Mouse (Mus musculus): ENCODE results near the gene Fhl1.

Fhl1 gene

DNA sequence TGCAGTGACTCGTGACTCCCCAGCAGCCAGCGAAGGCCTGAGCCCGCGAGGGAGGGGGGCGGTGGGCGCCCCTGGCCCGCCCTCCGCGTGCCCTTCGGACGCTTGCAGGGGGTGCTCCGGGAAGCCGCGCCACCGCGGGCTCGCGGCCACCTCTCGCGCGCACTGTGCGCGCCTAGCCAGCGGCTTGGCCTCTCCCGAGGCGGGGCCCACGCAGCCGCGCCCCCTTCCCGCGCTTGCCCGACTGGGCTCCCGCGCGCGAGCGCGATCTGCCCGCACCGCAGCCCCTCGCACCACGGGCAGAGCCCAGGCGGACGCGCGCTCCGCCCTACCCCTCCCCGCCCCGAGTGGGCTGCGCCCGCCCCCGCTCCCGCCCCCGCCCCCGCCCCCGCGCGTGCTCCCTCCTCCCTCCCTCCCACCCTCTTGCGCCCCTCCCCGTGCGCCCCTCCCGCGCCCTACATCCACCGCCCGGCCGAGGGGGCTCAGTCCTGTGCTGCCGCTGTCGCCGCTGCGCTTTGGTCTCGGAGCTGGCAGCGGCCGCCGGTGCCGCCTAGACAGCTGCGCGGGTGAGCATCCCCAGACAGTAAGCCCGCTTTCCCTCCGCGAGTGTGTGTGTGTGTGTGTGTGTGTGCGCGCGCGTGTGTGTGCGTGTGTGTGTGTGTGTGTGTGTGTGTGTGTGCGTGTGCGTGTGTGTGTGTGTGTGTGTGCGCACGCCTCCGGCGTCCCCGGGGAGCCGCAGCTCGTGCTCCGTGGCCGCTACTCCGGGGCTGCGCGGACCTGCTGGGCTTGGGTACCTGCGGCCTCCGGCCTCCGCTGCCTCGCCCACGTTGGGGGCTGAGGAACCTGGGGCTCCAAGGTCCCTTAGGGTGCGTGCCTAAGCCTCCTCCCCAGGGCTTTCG is at the start of gene Fhl1:
Gene Fhl1 (plus strand): TSS at position 482 of the 896 bp plus-strand sequence.
- DNase-seq, result peak; percentile 47 to 63

DNA sequence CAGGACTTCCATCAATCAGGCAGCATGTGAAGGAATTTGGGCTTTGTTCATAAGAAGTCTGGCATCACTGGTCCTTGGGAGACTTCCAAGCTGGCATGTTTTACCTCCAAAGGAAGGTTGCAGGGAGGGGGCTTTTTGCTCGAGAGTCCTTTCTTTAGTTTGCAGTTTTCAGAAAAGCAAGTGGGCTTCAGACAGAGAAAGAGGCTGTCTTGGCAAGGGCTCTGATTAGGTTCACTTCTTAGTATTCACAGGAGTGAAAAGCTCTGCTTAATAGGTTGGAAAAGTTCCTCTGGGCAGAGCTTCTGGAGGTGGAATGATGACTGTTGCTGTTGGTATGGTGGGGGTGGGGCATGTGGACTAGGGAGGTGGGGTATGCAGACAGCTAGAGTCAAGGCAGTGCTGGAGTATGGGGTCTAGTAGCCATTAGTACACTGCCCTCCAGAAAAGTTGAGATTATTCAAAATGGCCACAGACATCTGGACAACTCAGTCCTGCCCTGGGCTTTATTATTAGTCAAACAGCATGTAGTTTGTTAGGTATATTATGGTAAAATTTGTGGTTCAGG is 49.3 kb upstream of the Fhl1 start:
- DNase-seq, result no peak

DNA sequence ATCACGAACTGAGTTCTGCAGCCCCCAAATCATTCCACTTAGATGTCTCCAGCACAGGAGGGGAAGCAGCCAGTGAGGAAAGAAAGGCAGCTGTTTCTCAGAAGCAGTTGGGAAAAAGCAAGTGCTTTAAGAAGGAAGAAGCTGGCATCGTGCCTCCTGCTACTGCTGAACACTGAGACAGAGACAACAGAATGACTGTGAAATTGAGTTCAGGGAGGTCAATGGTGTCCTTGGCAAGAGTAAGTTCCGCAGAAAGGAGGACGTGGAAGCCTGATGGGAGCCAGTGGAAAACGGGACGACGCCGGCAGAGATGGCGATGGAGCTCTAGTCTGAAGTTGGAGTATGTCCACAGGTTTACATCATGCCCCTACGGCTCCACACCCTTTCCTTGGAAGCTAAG is 48.1 kb upstream of the Fhl1 start:
- DNase-seq, result no peak

- no peak for DNase-seq
Observed at GRCm38 (mm10) chrX:56692554-56692953, 39.0 kb upstream of the Fhl1 start.

GRCm38 (mm10) chrX:56694539-56694938 is 37.0 kb upstream of the Fhl1 start:
- DNase-seq, result no peak

- no peak for DNase-seq
Observed at GRCm38 (mm10) chrX:56697199-56697780, 34.3 kb upstream of the Fhl1 start.

DNA sequence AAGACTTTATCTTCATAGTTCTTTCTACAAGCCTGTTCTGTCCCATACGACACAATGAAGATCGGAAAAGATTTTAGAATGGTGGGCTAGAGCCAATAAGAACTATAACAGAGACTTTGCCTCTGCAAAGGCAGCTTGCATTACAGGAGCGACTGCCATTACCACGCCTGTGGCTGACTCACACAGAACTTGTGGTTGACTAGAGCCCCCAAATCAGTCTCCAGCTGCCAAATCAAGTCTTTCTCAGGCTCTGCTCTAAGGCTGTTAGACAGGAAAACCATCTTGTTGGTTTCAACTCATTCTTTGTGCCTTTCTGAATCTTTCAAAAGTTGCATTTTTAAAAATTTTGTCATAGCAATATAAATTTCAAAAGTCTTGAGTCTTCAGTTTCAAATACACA is 33.7 kb upstream of the Fhl1 start:
- no peak for DNase-seq

DNA sequence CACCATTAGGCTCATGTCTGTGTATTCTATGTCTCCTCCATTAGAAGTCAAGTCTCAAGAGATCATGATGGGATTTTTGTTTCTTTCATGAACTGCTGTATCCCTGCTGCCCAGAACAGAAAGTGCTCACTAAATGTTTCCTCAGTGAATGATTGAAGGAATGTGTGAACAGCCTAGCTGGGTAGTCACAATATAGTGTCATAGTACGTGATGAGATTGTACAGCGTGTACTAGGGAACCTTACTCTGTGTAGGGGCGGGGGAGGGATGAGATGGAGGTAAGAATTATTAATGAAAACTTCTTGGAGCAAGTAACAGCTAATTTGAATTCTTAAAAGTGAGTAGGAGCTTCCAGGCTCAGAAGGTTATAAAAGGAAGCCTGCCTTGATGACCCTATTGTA is 30.3 kb upstream of the Fhl1 start:
- DNase-seq, result no peak

DNA sequence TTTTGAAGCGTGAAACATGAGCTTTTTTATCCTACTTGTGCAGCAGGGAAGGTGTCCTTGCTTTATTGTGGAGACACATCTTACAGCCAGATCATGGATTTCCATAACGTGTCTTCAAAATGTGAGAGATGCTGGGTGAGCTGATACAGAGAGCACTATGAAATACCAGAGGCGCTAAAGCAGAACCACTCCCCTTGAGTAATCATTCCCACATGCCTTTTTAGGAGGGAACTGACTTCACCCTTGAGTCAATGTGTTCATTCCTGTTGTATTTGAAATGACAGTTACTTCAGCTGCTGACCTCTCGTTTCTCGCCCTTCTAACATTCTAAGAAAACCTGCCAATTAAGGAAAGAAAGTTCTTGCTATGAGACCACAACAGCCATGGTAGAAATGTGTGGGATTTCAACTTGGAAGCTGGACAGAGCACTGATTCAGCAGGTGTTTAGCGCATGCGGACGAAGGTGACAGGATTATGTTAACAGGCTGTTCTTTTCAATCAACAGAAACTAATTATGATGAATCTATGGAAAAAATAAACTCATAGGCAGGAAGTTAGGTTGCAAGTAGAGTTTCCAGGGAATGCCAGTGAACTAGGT is 27.5 kb upstream of the Fhl1 start:
- no peak for DNase-seq

- no peak for DNase-seq
Observed at GRCm38 (mm10) chrX:56708592-56709370, 22.8 kb upstream of the Fhl1 start.

DNA sequence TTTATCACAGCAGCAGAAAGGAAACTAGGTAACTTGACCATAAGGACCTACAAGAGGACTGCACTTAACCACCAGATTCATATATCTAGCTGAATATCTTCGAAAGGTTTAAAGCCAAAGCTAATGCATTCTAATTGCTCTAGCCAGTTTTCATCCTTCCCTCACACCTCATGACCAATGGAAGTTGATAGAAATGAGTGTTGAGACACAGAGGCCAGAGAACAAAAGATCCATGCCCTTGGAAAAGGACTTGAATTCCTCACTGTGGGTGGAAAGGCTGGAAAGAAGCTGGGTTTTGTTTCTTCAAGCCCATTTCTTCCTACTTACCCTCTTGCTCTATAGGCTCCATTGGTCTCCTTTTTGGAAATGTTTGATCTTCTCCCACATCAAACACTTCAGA is 21.1 kb upstream of the Fhl1 start:
- DNase-seq, result no peak

DNA sequence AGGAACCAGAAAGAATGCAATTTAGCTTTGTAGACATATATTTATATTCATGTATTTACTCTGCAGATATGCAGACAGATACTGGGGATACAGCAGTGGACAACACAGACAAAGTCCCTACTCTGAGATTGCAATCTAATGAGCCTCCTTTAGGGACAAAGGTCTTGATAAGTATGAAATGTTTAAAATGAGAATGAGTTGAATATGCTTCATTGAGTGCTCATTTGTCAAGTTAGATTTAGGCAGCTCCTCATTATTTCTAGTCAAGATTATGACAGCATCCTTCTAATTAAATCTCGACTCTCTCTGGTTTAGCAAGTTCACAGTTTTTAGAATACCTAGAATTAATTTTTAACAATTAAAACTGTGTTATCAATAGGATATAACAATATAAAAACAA is 18.9 kb upstream of the Fhl1 start:
- no peak for DNase-seq

GRCm38 (mm10) chrX:56722559-56722958 is 9.0 kb upstream of the Fhl1 start:
- no peak for DNase-seq

DNA sequence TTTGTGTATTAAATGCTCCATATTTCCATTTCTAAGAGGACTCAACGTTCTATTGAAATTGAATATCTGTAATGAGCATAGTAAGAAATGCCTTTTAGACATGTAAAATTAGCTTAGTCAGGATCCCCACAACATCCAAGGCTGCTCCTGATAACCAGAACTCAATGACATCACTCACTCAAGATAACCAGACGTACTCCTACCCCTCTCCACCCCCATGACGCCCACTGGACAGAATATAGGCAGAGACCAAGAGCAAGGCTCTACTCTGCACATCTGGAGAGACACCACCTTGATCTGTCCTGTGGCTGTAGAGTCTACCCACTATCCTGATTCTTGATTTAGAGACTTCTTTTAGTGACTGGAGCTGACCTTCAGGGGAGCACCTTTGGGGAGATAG is 3.1 kb upstream of the Fhl1 start:
- DNase-seq, result no peak

GRCm38 (mm10) chrX:56730828-56731305 is 720 bp upstream of the Fhl1 start:
- DNase-seq, result no peak

DNA sequence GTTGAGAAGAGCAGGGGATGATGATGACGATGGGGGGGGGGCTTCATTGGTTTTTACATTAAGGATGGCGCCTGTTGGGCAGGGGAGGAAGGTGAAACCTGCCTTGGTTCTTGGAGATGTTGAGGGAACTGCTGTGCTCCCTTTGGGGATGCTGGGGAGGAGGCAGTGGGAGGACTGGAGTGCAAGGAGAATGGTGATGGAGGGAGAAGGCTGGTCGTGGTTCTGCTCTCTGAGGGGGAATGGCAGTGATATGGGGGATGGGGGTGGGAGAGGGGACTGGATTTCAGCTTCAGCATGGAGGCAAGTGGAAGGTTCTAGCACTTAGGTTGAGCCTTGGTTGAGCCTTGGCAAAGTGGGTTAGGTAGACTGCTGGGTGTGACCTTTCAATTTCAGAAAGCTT is 814 bp downstream of the Fhl1 start:
- peak in 1 of 2 experiments; percentile 9 for DNase-seq

- no peak for DNase-seq
Observed at GRCm38 (mm10) chrX:56734436-56734835, 2.8 kb downstream of the Fhl1 start.

GRCm38 (mm10) chrX:56736226-56736625 is 4.6 kb downstream of the Fhl1 start:
- DNase-seq, result no peak

- no peak for DNase-seq
Observed at GRCm38 (mm10) chrX:56737848-56738554, 6.4 kb downstream of the Fhl1 start.

DNA sequence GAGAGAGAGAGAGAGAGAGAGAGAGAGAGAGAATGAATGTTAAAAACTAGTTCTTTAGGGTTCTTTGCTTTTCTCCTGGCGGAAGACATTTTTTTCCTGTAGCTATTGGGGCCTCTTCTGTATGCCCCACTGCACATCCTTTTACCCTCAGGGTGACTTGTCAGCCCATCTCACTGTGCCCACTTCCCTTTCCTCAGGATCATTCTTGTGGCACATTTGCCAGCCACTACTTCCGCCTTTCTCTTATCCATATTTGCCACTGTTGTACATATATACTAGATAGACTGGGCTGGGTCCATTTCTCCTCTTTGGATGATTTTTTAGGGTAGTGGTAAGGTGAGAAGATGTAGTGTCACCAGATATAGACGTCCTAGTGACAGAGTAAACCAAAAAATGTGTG is 9.8 kb downstream of the Fhl1 start:
- DNase-seq, result no peak

- DNase-seq, result no peak
Observed at GRCm38 (mm10) chrX:56751536-56751935, 19.9 kb downstream of the Fhl1 start.

GRCm38 (mm10) chrX:56752144-56752543 is 20.6 kb downstream of the Fhl1 start:
- no peak for DNase-seq

Measured in cerebellum, postnatal 36 days (tissue).